Mouse (Mus musculus): ENCODE data around the gene Naa15.
"Not testable (repeated sequence)": the region's sequence is repeated elsewhere in the genome, so short reads cannot be mapped to it uniquely, and the experiment has no call there.

Gene Naa15

GRCm38 (mm10) chr3:51415098-51416072 is at the start of gene Naa15:
TSS of gene Naa15 (plus strand) at chr3:51415148.
- DNase-seq (ENCODE audit: low read depth): peak; percentile 98

- no peak for DNase-seq (ENCODE audit: low read depth)
Observed at GRCm38 (mm10) chr3:51365517-51365882, 49.4 kb upstream of the Naa15 start.

- DNase-seq (ENCODE audit: low read depth): no peak
Observed at GRCm38 (mm10) chr3:51366926-51367325, 48.0 kb upstream of the Naa15 start.

GRCm38 (mm10) chr3:51368011-51368410 is 46.9 kb upstream of the Naa15 start:
- no peak for DNase-seq (ENCODE audit: low read depth)

GRCm38 (mm10) chr3:51371826-51372225 is 43.1 kb upstream of the Naa15 start:
- no peak for DNase-seq (ENCODE audit: low read depth)

- DNase-seq (ENCODE audit: low read depth): peak; percentile 61
Observed at GRCm38 (mm10) chr3:51372883-51373282, 42.1 kb upstream of the Naa15 start.

- DNase-seq (ENCODE audit: low read depth): peak; percentile 44
Observed at GRCm38 (mm10) chr3:51373544-51373943, 41.4 kb upstream of the Naa15 start.

- peak; percentile 85 for DNase-seq (ENCODE audit: low read depth)
Observed at GRCm38 (mm10) chr3:51375307-51376265, 39.4 kb upstream of the Naa15 start.

- DNase-seq (ENCODE audit: low read depth): peak; percentile 81
Observed at GRCm38 (mm10) chr3:51377878-51378664, 36.9 kb upstream of the Naa15 start.

GRCm38 (mm10) chr3:51378665-51378946 is 36.3 kb upstream of the Naa15 start:
- DNase-seq (ENCODE audit: low read depth): peak; percentile 30

GRCm38 (mm10) chr3:51379786-51380659 is 34.9 kb upstream of the Naa15 start:
- no peak for DNase-seq (ENCODE audit: low read depth)

GRCm38 (mm10) chr3:51380660-51381014 is 34.3 kb upstream of the Naa15 start:
- DNase-seq (ENCODE audit: low read depth): no peak

GRCm38 (mm10) chr3:51383409-51383808 is 31.5 kb upstream of the Naa15 start:
- DNase-seq (ENCODE audit: low read depth): no peak

- no peak for DNase-seq (ENCODE audit: low read depth)
Observed at GRCm38 (mm10) chr3:51386441-51387133, 28.4 kb upstream of the Naa15 start.

GRCm38 (mm10) chr3:51387134-51387451 is 27.9 kb upstream of the Naa15 start:
- DNase-seq (ENCODE audit: low read depth): no peak

GRCm38 (mm10) chr3:51387868-51388381 is 27.0 kb upstream of the Naa15 start:
- no peak for DNase-seq (ENCODE audit: low read depth)

GRCm38 (mm10) chr3:51388904-51389303 is 26.0 kb upstream of the Naa15 start:
- no peak for DNase-seq (ENCODE audit: low read depth)

GRCm38 (mm10) chr3:51391095-51391494 is 23.9 kb upstream of the Naa15 start:
- DNase-seq (ENCODE audit: low read depth): peak; percentile 56

GRCm38 (mm10) chr3:51391591-51391990 is 23.4 kb upstream of the Naa15 start:
- DNase-seq (ENCODE audit: low read depth): no peak

- DNase-seq (ENCODE audit: low read depth): not testable (repeated sequence)
Observed at GRCm38 (mm10) chr3:51393018-51393417, 21.9 kb upstream of the Naa15 start.

Data from induced T-regulatory cell, adult 2 months (primary cell).